Mouse (Mus musculus) heart, adult 11 months (tissue): ENCODE data around the gene Mon2.
"Not testable (repeated sequence)": the region's sequence is repeated elsewhere in the genome, so short reads cannot be mapped to it uniquely, and the experiment has no call there.

Source experiments
- DNase-seq: peaks from one replicate; pipeline ENCODE4 v3.0.0; 2022

Mon2 gene

GRCm38 (mm10) chr10:122991053-122991452 lies 85.3 kb downstream of the Mon2 start:
- no peak for DNase-seq

GRCm38 (mm10) chr10:122990606-122991005 lies 85.7 kb downstream of the Mon2 start:
- no peak for DNase-seq

- DNase-seq: no peak
These were observed 86.4 kb downstream of the Mon2 start for GRCm38 (mm10) chr10:122989916-122990315.

GRCm38 (mm10) chr10:122988372-122988771 lies 87.9 kb downstream of the Mon2 start:
- peak; percentile 88 for DNase-seq

- peak; percentile 94 for DNase-seq
These were observed 88.6 kb downstream of the Mon2 start for GRCm38 (mm10) chr10:122987671-122988128.

- peak; percentile 99 for DNase-seq
These were observed 89.7 kb downstream of the Mon2 start for GRCm38 (mm10) chr10:122986320-122987225.

GRCm38 (mm10) chr10:122985515-122986319 lies 90.6 kb downstream of the Mon2 start:
- DNase-seq: peak; percentile 99

- no peak for DNase-seq
These were observed 91.1 kb downstream of the Mon2 start for GRCm38 (mm10) chr10:122985252-122985514.

GRCm38 (mm10) chr10:122984531-122985251 lies 91.6 kb downstream of the Mon2 start:
- no peak for DNase-seq

GRCm38 (mm10) chr10:122983579-122984530 lies 92.5 kb downstream of the Mon2 start:
- no peak for DNase-seq

- DNase-seq: peak; percentile 89
These were observed 93.3 kb downstream of the Mon2 start for GRCm38 (mm10) chr10:122982909-122983578.

- DNase-seq: peak; percentile 86
These were observed 96.2 kb downstream of the Mon2 start for GRCm38 (mm10) chr10:122980123-122980522.

- no peak for DNase-seq
These were observed 96.9 kb downstream of the Mon2 start for GRCm38 (mm10) chr10:122979356-122979755.

GRCm38 (mm10) chr10:122976038-122976437 lies 100.3 kb downstream of the Mon2 start:
- peak; percentile 61 for DNase-seq

- peak; percentile 82 for DNase-seq
These were observed 103.1 kb downstream of the Mon2 start for GRCm38 (mm10) chr10:122973241-122973640.

- DNase-seq: no peak
These were observed 106.1 kb downstream of the Mon2 start for GRCm38 (mm10) chr10:122970188-122970587.

GRCm38 (mm10) chr10:122966421-122966820 lies 109.9 kb downstream of the Mon2 start:
- no peak for DNase-seq

- DNase-seq: not testable (repeated sequence)
These were observed 110.7 kb downstream of the Mon2 start for GRCm38 (mm10) chr10:122965650-122966049.

- no peak for DNase-seq
These were observed 112.1 kb downstream of the Mon2 start for GRCm38 (mm10) chr10:122964241-122964636.

- peak; percentile 87 for DNase-seq
These were observed 112.7 kb downstream of the Mon2 start for GRCm38 (mm10) chr10:122963463-122964240.

- DNase-seq: no peak
These were observed 113.7 kb downstream of the Mon2 start for GRCm38 (mm10) chr10:122962651-122963050.
